Mouse (Mus musculus) heart, embryonic 14.5 days (tissue): ENCODE results near the gene Slc22a12. TPM values are rescaled to one million over a fixed set of nuclear protein-coding genes. Genes with fewer than 3 reads are reported as not detected.

Experiments
- ATAC-seq: fragments of 200-750 bp; cut with Nextera tagmentation; 2 replicates; pipeline ENCODE4 v1.8.0; 2017; ENCODE audit warnings: low read depth, moderate TSS enrichment; ENCODE audit not compliant: insufficient number of reproducible peaks, insufficient read depth, low FRiP score
- H3K27ac ChIP-seq, 2 experiments: fragments of 200-500 bp in 1 of 2; fragments of 300-500 bp in 1 of 2; sonication (generic) in 1 of 2; replicated peaks in 1 of 2; 2 replicates each; pipeline ENCODE4 v1.5.1; 2012 to 2014; ENCODE audit warnings: low read depth in 2 of 2, low read length in 2 of 2, control low read depth in 1 of 2, mild to moderate bottlenecking in 1 of 2, mixed read lengths in 1 of 2; ENCODE audit not compliant: control insufficient read depth in 1 of 2, insufficient read depth in 1 of 2
- H3K27me3 ChIP-seq: fragments of 300-500 bp; sonication (generic); 2 replicates; pipeline ENCODE4 v1.6.1; 2014; ENCODE audit warnings: mild to moderate bottlenecking, low read length, control low read depth; ENCODE audit not compliant: control insufficient read depth, insufficient read depth
- H3K36me3 ChIP-seq: fragments of 300-500 bp; sonication (generic); 2 replicates; pipeline ENCODE4 v1.6.1; 2014; ENCODE audit warnings: mild to moderate bottlenecking, control low read depth, low read length, mixed read lengths; ENCODE audit not compliant: control insufficient read depth, insufficient read depth
- H3K4me1 ChIP-seq, 2 experiments: fragments of 200-500 bp in 1 of 2; fragments of 300-500 bp in 1 of 2; sonication (generic) in 1 of 2; 2 replicates each; pipeline ENCODE4 v1.6.1; 2012 to 2014; ENCODE audit warnings: low read length in 2 of 2, control low read depth in 1 of 2, mixed read lengths in 1 of 2; ENCODE audit not compliant: control insufficient read depth in 2 of 2, insufficient read depth in 2 of 2
- H3K4me2 ChIP-seq: fragments of 300-500 bp; sonication (generic); 2 replicates; pipeline ENCODE4 v1.6.1; 2014; ENCODE audit warnings: mild to moderate bottlenecking, low read length
- H3K4me3 ChIP-seq, 2 experiments: fragments of 200-500 bp in 1 of 2; fragments of 300-500 bp in 1 of 2; sonication (generic) in 1 of 2; 2 replicates each; pipeline ENCODE4 v1.5.1; 2012 to 2014; ENCODE audit warnings: low read length in 2 of 2, mild to moderate bottlenecking in 2 of 2, control low read depth in 1 of 2, low read depth in 1 of 2, moderate library complexity in 1 of 2; ENCODE audit not compliant: control insufficient read depth in 1 of 2, insufficient read depth in 1 of 2
- H3K9ac ChIP-seq: fragments of 300-500 bp; sonication (generic); 2 replicates; pipeline ENCODE4 v1.6.1; 2014; ENCODE audit warnings: mild to moderate bottlenecking, low read length
- H3K9me3 ChIP-seq: fragments of 300-500 bp; sonication (generic); 2 replicates; pipeline ENCODE4 v1.6.1; 2016; ENCODE audit warnings: low read length, control low read depth; ENCODE audit not compliant: control insufficient read depth
- WGBS: fragments of 180-500 bp; shearing (Covaris S2); extraction: QIAGEN DNeasy Blood & Tissue Kit; methylation state at CpG from one replicate; pipeline ENCODE4 v1.1.7; 2014; 5-methylcytosine and 5-hydroxymethylcytosine counted together
- polyA plus RNA-seq: library from polyadenylated mRNA; unstranded; fragments of >200 nt; fragmentation: Nextera tagmentation; extraction: Ambion mirVana; gene quantifications from 2 replicates; pipeline ENCODE4 v1.2.1, GENCODE M21; 2014

Slc22a12 gene
- polyA plus RNA-seq, 1 experiment from 2014 or later = not detected

- Histone ChIP-seq H3K27me3 (peaks cover 51% of the 10 kb centered on the region), H3K27ac (no peak overlapping the region)
- whole genome bisulfite sequencing = 80% methylated on average over 11 of the region's 11 CpGs
Observed at GRCm38 (mm10) chr19:6533290-6534117, 9.3 kb downstream of the Slc22a12 start.

DNA sequence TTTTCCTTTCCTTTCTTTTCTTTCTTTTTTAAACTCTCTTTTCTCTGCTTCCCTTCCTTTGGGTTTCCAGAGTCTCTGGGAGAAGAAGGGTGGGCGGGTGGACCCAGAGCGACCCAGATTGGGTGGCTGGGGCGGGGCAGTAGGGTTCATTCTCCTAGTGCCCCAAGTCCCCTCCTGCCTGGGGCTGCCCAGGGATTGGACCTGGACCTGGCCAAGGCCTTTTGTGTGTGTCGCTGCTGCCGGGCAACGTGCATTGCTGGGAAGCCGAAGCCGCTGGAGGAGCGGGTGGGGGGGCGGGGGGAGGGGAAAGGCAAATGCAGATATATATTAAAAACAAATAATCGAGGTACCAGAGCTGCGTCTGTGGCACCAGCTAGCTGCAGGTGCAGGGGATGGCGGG lies 10.2 kb downstream of the Slc22a12 start:
- H3K9me3 ChIP-seq = no peaks in the 10 kb centered on the region
- H3K4me3 ChIP-seq = no peak overlapping the region
- no peaks in the 10 kb centered on the region for H3K36me3 ChIP-seq
- peaks cover 2 to 9% of the 10 kb centered on the region in 2 experiments; a peak in 2 of 4 replicates for H3K4me1 ChIP-seq
- H3K9ac ChIP-seq = no peak overlapping the region
- no peak overlapping the region for H3K27ac ChIP-seq
- ATAC-seq = no peak
- peak overlapping the region; percentile 81 for H3K4me2 ChIP-seq
- H3K27me3 ChIP-seq = peaks cover 51% of the 10 kb centered on the region
- 19% methylated on average over 13 of the region's 13 CpGs for WGBS

More at GRCm38 (mm10) chr19:6533290-6534117, 9.3 kb downstream of the Slc22a12 start:
- H3K4me1 ChIP-seq = peaks cover 2 to 9% of the 10 kb centered on the region in 2 experiments; a peak in 2 of 4 replicates
- no peak for ATAC-seq
- no peak overlapping the region for H3K4me2 ChIP-seq
- H3K9me3 ChIP-seq = no peaks in the 10 kb centered on the region
- no peak overlapping the region for H3K9ac ChIP-seq
- no peak overlapping the region for H3K4me3 ChIP-seq
- no peaks in the 10 kb centered on the region for H3K36me3 ChIP-seq

GRCm38 (mm10) chr19:6531832-6532471 lies 10.9 kb downstream of the Slc22a12 start:
- Histone ChIP-seq H3K9ac (0 out of 2 replicates have a peak overlapping the region, but pooled peaks have one; percentile 55), H3K27ac (no peak overlapping the region), H3K27me3 (peaks cover 51% of the 10 kb centered on the region), H3K4me1 (peaks cover 2 to 9% of the 10 kb centered on the region in 2 experiments; a peak in 2 of 4 replicates), H3K4me3 (peak overlapping the region; percentile 37 to 50), H3K9me3 (no peaks in the 10 kb centered on the region), H3K4me2 (peak overlapping the region; percentile 81), H3K36me3 (no peaks in the 10 kb centered on the region)
- ATAC-seq = no peak
- 2% methylated on average over 36 of the region's 36 CpGs for WGBS

- 2% methylated on average over 55 of the region's 56 CpGs for WGBS
- Histone ChIP-seq H3K27ac (no peak overlapping the region), H3K36me3 (no peaks in the 10 kb centered on the region), H3K27me3 (peaks cover 51% of the 10 kb centered on the region), H3K4me2 (peak overlapping the region; percentile 81), H3K4me3 (peak overlapping the region; percentile 37 to 50), H3K9me3 (no peaks in the 10 kb centered on the region), H3K9ac (peak overlapping the region; percentile 55; the same call in 1 of the 2 replicates), H3K4me1 (peaks cover 2 to 9% of the 10 kb centered on the region in 2 experiments; a peak in 2 of 4 replicates)
- ATAC-seq = no peak
Observed at GRCm38 (mm10) chr19:6531011-6531631, 11.7 kb downstream of the Slc22a12 start.

DNA sequence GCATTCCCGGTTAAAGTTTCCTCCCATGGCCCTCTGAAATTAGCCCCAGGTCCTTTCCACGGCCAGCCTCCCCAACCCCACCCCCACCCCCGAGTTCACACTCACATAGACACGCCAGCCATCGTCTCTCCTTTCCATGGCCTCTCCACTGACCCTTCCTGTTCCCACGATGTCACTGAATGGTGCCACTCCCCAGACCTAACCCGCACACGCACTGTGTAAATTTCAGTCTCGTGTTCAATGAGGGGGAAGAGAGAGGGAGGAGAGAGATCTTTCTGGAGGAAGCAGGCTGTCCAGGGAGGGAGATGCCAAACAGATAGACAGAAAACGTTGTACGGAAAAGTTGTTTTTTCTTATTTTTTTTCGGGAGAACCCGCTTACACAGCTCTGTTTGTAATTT lies 12.5 kb downstream of the Slc22a12 start:
- Histone ChIP-seq H3K36me3 (no peaks in the 10 kb centered on the region), H3K4me3 (no peak overlapping the region), H3K9me3 (no peaks in the 10 kb centered on the region), H3K27ac (no peak overlapping the region), H3K27me3 (peaks cover 49% of the 10 kb centered on the region), H3K4me1 (peaks cover 2 to 9% of the 10 kb centered on the region in 2 experiments; a peak in 2 of 4 replicates), H3K9ac (no peak overlapping the region), H3K4me2 (0 out of 2 replicates have a peak overlapping the region, but pooled peaks have one; percentile 81)
- WGBS = 27% methylated on average over 13 of the region's 13 CpGs
- ATAC-seq = no peak

DNA sequence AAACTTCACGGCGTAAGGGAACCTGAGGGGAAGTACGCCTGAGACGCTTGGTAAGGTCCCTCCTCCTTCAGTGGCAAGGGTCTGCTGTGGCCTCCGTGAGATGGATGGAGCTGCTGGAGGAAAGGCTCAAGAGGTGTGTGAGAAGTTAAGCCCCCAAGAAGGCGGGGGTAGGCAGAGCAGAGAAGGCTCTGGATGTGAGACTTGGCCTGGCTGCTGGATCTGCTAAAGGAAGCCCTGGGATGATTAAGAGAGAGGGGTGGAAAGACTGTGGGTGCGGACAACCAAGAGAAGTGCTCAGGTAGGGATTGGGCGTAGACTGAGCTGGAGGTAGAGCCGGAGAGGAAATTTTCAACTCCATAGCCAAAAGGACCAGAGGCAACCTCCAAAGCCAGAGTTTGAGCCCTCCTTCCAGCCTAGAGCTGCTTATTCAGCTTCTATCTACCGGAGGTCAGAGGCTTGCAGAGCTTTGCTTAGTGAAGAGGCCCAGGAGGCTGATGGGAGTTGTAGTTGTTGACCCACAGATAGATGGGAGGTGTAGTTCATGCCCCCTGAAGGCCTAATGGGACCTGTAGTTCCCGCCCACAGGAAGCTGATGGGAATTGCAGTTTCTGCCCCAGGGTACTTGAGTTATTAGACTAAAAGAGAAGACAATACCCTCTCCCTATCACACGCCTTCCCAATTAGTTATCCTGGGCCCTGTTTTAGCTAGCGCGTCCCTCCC lies 13.4 kb downstream of the Slc22a12 start:
- Histone ChIP-seq H3K27me3 (peaks cover 43% of the 10 kb centered on the region), H3K4me3 (no peak overlapping the region), H3K36me3 (no peaks in the 10 kb centered on the region), H3K27ac (no peak overlapping the region), H3K9ac (no peak overlapping the region), H3K9me3 (no peaks in the 10 kb centered on the region), H3K4me1 (peaks cover 2 to 9% of the 10 kb centered on the region in 2 experiments; a peak in 2 of 4 replicates), H3K4me2 (no peak overlapping the region)
- no peak for ATAC-seq
- WGBS = 65% methylated on average over 14 of the region's 14 CpGs
